Mouse (Mus musculus): ENCODE data around the gene Tlr13. TPM values are rescaled to one million over a fixed set of nuclear protein-coding genes. Genes with fewer than 3 reads are reported as not detected.

Gene Tlr13
- polyA plus RNA-seq, 1 experiment, result not detected

DNA sequence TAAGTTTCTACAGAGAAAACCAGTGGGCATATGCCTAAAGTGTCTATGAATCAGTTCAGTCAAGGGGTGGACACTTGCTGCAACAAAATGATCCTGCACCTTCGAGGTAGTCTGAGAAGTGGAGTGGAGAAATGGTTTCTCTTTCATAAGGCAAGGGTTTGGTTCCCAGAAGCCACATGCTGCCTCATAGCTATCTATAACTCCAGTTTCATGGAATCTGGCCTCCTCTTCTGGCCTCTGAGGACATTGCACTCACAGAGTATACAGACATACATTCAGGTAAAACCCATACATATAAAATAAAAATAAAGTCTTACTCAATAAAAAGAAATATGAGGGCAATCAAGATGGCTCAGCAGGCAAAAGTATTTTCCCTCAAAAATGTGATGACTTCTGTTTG lies 22.1 kb downstream of the Tlr13 start:
- TF ChIP-seq CEBPB (IDR thresholded peaks at IDR 0.05; ENCODE audit: low read depth) (no peak), MYOG (IDR thresholded peaks at IDR 0.05; ENCODE audit: control insufficient read depth, extremely low read depth, insufficient read length) (no peak), FOSL1 (IDR thresholded peaks at IDR 0.05; ENCODE audit: insufficient read depth, low read length, poor library complexity, severe bottlenecking) (no peak), CTCF (IDR thresholded peaks at IDR 0.05; ENCODE audit: control insufficient read depth, insufficient read depth, insufficient read length) (peak; percentile 14), MAX (IDR thresholded peaks at IDR 0.05) (no peak)
- H3K4me3 ChIP-seq (ENCODE audit: insufficient read depth, poor library complexity, severe bottlenecking), result no peak overlapping the region
- H3ac ChIP-seq (ENCODE audit: control insufficient read depth, insufficient read length, low read depth), result no peak overlapping the region

DNA sequence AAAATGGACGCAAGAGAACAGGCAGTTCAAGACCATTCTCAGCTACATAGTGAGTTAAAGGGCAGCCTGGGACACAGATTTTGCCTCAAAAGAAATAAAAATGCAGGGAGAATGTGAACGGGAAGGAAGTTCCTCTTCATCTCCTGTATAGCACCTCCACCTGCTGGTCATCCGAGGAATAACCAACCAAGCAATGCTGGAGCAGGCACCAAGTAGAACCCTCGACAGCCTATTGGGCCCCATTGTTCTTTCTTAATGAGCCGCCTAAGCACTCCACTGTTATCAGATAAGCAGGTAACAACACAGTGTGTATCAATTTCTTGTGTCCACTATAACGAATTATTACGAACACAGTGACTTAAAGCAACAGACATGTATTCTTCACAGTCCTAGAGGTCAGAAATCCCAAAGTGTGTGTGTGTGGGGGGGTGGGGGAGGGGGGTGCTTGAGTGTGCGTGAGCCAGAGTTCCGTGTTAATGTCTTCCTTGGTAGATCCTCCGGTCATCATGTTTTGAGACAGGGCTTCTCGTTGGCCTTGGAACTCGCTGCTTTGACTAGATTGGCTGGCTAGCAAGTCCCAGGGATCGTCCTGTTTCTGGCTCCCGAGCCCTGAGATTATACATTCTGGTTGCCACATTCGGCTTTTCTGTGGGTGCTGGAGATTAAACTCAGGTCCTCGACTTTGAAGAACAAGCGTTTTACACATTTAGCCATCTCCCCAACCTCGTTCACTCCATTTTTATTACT lies 28.3 kb downstream of the Tlr13 start:
- no peaks in the 10 kb centered on the region for H3K79me3 ChIP-seq (ENCODE audit: low read depth)
- TF ChIP-seq MYOD1 (IDR thresholded peaks at IDR 0.05; ENCODE audit: control insufficient read depth, insufficient read length, low read depth), result no peak
- peak; percentile 39 for TF ChIP-seq CTCF (IDR thresholded peaks at IDR 0.05; ENCODE audit: control insufficient read depth, insufficient read depth, insufficient read length)
- no peak overlapping the region for H3ac ChIP-seq (ENCODE audit: control insufficient read depth, insufficient read length, low read depth)
- no peaks in the 10 kb centered on the region for H3K27me3 ChIP-seq (ENCODE audit: control insufficient read depth, insufficient read depth, insufficient read length)
- no peak overlapping the region for H3K4me3 ChIP-seq (ENCODE audit: insufficient read depth, poor library complexity, severe bottlenecking)
- H3K36me3 ChIP-seq (ENCODE audit: control insufficient read depth, insufficient read depth), result no peaks in the 10 kb centered on the region
- H3K79me2 ChIP-seq (ENCODE audit: control insufficient read depth, insufficient read depth), result no peaks in the 10 kb centered on the region

More for the DNA sequence above, 22.1 kb downstream of the Tlr13 start:
- H3K79me3 ChIP-seq (ENCODE audit: low read depth), result no peaks in the 10 kb centered on the region
- H3K79me2 ChIP-seq (ENCODE audit: control insufficient read depth, insufficient read depth), result no peaks in the 10 kb centered on the region
- no peaks in the 10 kb centered on the region for H3K27me3 ChIP-seq (ENCODE audit: control insufficient read depth, insufficient read depth, insufficient read length)
- H3K36me3 ChIP-seq (ENCODE audit: control insufficient read depth, insufficient read depth), result no peaks in the 10 kb centered on the region

DNA sequence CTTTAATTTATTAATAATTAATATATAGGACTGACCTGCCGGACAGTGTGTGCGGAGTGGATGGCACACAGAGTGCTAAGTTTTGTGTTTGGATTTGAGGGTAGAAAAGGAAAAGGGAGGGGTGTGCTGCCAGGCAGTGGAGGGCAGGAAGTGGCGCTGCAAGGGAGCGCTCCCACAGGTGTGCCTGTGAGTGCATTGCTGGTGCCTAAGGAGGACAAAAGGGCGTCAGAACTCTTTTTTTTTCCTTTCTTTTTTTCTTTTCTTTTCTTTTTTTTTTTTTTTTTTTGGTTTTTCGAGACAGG lies 28.8 kb downstream of the Tlr13 start:
- H3K79me3 ChIP-seq (ENCODE audit: low read depth), result no peaks in the 10 kb centered on the region
- no peaks in the 10 kb centered on the region for H3K36me3 ChIP-seq (ENCODE audit: control insufficient read depth, insufficient read depth)
- H3K79me2 ChIP-seq (ENCODE audit: control insufficient read depth, insufficient read depth), result no peaks in the 10 kb centered on the region
- no peak overlapping the region for H3ac ChIP-seq (ENCODE audit: control insufficient read depth, insufficient read length, low read depth)
- H3K27me3 ChIP-seq (ENCODE audit: control insufficient read depth, insufficient read depth, insufficient read length), result no peaks in the 10 kb centered on the region
- H3K4me3 ChIP-seq (ENCODE audit: insufficient read depth, poor library complexity, severe bottlenecking), result no peak overlapping the region
- TF ChIP-seq FOSL1 (IDR thresholded peaks at IDR 0.05; ENCODE audit: insufficient read depth, low read length, poor library complexity, severe bottlenecking), result no peak
- no peak for TF ChIP-seq MYOG (IDR thresholded peaks at IDR 0.05; ENCODE audit: control insufficient read depth, extremely low read depth, insufficient read length)
- no peak for TF ChIP-seq MAX (IDR thresholded peaks at IDR 0.05)
- no peak for TF ChIP-seq CEBPB (IDR thresholded peaks at IDR 0.05; ENCODE audit: low read depth)
- TF ChIP-seq CTCF (IDR thresholded peaks at IDR 0.05; ENCODE audit: control insufficient read depth, insufficient read depth, insufficient read length), result no peak
- TF ChIP-seq MYOD1 (IDR thresholded peaks at IDR 0.05; ENCODE audit: control insufficient read depth, insufficient read length, low read depth), result no peak
- TF ChIP-seq USF1 (IDR thresholded peaks at IDR 0.05; ENCODE audit: low read depth), result no peak

DNA sequence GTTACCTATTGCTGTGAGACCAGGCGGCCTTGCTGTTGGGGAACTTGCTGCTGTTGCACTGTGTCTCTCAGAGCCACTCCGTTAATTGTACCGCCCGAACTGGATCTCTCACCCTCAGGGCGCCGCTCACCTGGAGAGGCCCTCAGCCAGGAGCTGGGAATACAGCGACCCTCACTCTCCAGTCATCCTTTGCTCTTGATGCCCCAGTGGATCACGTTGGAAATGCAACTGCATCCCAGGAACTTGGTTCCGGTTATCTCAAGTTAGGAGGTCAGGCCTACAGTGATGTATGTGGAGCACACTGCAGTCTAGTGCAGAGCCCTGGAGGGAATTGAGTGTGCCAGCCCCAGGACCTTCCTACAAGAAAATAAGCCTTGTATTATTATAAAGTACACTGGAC lies 33.3 kb downstream of the Tlr13 start:
- Histone ChIP-seq H3K79me2 (ENCODE audit: control insufficient read depth, insufficient read depth) (no peaks in the 10 kb centered on the region), H3ac (ENCODE audit: control insufficient read depth, insufficient read length, low read depth) (no peak overlapping the region), H3K36me3 (ENCODE audit: control insufficient read depth, insufficient read depth) (no peaks in the 10 kb centered on the region), H3K4me3 (ENCODE audit: insufficient read depth, poor library complexity, severe bottlenecking) (no peak overlapping the region), H3K27me3 (ENCODE audit: control insufficient read depth, insufficient read depth, insufficient read length) (no peaks in the 10 kb centered on the region), H3K79me3 (ENCODE audit: low read depth) (no peaks in the 10 kb centered on the region)
- no peak for TF ChIP-seq MYOD1 (IDR thresholded peaks at IDR 0.05; ENCODE audit: control insufficient read depth, insufficient read length, low read depth)
- no peak for TF ChIP-seq CTCF (IDR thresholded peaks at IDR 0.05; ENCODE audit: control insufficient read depth, insufficient read depth, insufficient read length)
- TF ChIP-seq USF1 (IDR thresholded peaks at IDR 0.05; ENCODE audit: low read depth), result no peak
- TF ChIP-seq FOSL1 (IDR thresholded peaks at IDR 0.05; ENCODE audit: insufficient read depth, low read length, poor library complexity, severe bottlenecking), result no peak
- TF ChIP-seq MAX (IDR thresholded peaks at IDR 0.05), result no peak
- TF ChIP-seq CEBPB (IDR thresholded peaks at IDR 0.05; ENCODE audit: low read depth), result no peak
- TF ChIP-seq MYOG (IDR thresholded peaks at IDR 0.05; ENCODE audit: control insufficient read depth, extremely low read depth, insufficient read length), result no peak

DNA sequence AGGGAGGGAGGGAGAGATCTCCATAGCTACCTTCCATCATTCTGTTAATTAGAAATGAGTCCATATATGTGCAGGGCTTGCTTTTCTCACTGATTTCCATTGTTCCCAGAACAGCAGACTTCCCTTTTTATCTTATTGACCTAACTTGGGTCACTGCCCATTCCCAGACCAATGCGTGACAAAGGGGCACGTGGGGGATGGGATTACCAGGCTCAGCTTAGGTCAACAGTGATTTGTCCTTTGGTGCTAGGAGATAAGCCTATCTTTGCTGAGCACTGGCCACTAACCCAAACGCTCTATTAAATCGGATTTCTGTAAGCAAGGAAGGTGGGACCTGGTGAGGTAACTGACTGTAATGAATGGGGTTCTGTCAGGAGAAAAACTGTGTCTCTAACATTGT lies 41.3 kb downstream of the Tlr13 start:
- peaks cover 21% of the 10 kb centered on the region for H3K79me3 ChIP-seq (ENCODE audit: low read depth)
- no peaks in the 10 kb centered on the region for H3K27me3 ChIP-seq (ENCODE audit: control insufficient read depth, insufficient read depth, insufficient read length)
- peaks cover under 1% of the 10 kb centered on the region for H3K36me3 ChIP-seq (ENCODE audit: control insufficient read depth, insufficient read depth)
- TF ChIP-seq CTCF (IDR thresholded peaks at IDR 0.05; ENCODE audit: control insufficient read depth, insufficient read depth, insufficient read length), result no peak
- TF ChIP-seq USF1 (IDR thresholded peaks at IDR 0.05; ENCODE audit: low read depth), result no peak
- TF ChIP-seq MYOG (IDR thresholded peaks at IDR 0.05; ENCODE audit: control insufficient read depth, extremely low read depth, insufficient read length), result no peak
- no peak for TF ChIP-seq FOSL1 (IDR thresholded peaks at IDR 0.05; ENCODE audit: insufficient read depth, low read length, poor library complexity, severe bottlenecking)
- no peak for TF ChIP-seq CEBPB (IDR thresholded peaks at IDR 0.05; ENCODE audit: low read depth)
- H3K4me3 ChIP-seq (ENCODE audit: insufficient read depth, poor library complexity, severe bottlenecking), result no peak overlapping the region
- no peak overlapping the region for H3ac ChIP-seq (ENCODE audit: control insufficient read depth, insufficient read length, low read depth)
- H3K79me2 ChIP-seq (ENCODE audit: control insufficient read depth, insufficient read depth), result peaks cover 23% of the 10 kb centered on the region

DNA sequence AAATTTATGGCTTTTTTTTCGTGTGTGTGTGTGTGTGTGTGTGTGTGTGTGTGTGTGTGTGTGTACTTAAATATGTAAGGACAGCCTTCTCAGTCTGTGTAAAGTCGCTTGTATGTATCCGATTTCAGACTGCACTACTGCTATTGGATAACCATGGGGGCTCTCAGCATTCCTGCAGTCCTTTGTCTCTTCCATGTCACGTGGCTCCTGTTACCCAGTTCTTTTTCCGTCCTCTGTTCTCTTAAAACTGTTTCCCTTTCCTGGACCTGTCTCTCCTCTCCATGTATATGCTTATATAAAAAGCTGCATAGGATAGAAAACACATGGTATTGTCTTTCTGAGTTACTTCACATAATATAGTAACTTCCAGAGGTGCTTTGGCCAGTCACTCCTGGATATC lies 42.7 kb downstream of the Tlr13 start:
- H3K79me3 ChIP-seq (ENCODE audit: low read depth), result peaks cover 35% of the 10 kb centered on the region
- peaks cover 37% of the 10 kb centered on the region for H3K79me2 ChIP-seq (ENCODE audit: control insufficient read depth, insufficient read depth)
- H3K27me3 ChIP-seq (ENCODE audit: control insufficient read depth, insufficient read depth, insufficient read length), result no peaks in the 10 kb centered on the region
- peaks cover 15% of the 10 kb centered on the region for H3K36me3 ChIP-seq (ENCODE audit: control insufficient read depth, insufficient read depth)
- H3K4me3 ChIP-seq (ENCODE audit: insufficient read depth, poor library complexity, severe bottlenecking), result no peak overlapping the region
- H3ac ChIP-seq (ENCODE audit: control insufficient read depth, insufficient read length, low read depth), result peak overlapping the region; percentile 44
- TF ChIP-seq MAX (IDR thresholded peaks at IDR 0.05) (peak; percentile 48), CEBPB (IDR thresholded peaks at IDR 0.05; ENCODE audit: low read depth) (no peak), USF1 (IDR thresholded peaks at IDR 0.05; ENCODE audit: low read depth) (peak; percentile 89)

All from C2C12 (cell line).